Mouse (Mus musculus) testis, postnatal 10 days (tissue): Measurements from ENCODE around the gene Borcs6.

Source experiments
- DNase-seq: peaks from one replicate; pipeline ENCODE4 v3.0.0; 2021; ENCODE audit warnings: low spot score

Gene Borcs6

DNA sequence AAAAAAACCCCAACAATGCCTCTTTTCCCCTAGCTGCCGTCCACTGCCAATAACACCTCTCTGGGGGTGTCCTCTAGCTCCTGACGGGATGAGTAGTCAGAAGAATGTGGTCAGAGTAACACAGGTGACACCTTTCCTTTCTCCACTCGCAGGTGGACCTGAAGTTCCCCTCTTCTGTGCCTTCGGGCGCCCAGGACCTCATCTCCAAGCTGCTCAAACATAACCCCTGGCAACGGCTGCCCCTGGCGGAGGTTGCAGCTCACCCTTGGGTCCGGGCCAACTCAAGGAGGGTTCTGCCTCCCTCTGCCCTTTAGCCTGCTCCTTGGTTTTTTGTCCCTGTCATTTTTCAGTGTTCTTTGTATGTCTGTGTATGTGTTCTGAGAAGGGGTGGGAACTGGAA lies 8.8 kb upstream of the Borcs6 start:
- DNase-seq = no peak

DNA sequence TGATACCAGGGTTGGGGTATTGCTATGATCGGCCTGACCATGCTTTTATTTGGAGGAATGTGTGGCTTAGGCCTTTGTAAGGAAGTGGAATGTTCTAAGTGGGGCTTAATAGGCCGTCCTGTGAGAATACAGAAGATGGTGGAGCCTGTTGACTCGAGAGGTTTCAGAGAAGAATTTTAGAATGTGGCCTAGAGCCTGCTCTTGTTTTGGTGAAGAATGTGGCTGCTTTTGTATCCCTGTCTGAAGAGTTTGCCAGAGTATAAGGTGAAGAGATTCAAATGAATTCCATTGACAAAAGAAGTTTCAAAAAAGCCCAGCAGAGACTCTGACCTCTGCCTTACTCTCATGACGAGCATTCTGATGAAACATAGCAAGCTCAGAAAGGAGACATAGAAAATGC lies 7.7 kb upstream of the Borcs6 start:
- no peak for DNase-seq

DNA sequence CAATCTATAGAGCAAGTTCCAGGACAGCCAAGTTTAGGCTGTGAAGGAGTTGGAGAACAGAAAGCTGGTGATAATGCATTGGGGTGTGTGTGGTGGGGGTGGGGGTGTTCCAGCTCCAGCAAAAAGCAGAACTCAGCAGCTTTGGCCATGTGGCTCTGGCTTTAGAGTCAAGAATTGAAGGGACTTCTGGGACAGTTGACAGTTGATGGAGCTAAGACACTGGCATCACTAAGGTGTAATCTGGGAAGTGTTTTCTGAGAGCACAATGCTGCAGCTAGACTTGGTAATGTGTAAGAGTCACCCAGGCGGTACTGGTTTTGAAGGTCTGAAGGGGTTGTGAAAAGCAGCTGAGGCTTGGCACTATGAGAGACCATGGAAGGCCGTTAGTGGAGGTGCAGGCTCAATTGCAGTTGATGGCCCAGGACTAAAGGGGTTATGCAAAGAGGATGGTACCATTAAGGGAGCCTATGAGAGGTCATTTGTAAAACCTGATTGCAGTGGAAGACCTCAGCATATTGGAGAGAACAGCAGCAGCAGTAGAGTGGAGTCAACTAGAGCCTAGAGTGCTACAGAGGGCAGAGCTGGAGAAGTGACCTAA lies 6.6 kb upstream of the Borcs6 start:
- DNase-seq = no peak

DNA sequence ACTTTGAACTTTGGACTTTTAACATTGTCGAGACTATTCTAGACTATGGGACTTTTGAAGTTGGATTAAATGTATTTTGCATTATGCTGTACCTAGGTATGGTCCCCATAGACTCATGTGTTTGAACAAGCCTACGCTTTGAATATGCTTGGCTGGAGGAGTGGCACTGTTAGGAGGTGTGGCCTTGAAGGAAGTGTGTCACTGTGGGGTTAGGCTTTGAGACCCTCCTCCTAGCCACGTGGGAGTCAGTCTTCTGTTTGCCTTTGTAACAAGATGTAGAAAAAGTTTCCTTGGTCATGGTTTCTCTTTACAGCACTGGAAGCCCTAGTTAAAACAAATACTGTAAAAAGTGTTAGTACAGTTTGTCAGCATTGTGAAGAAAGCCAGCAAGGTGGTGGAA lies 5.7 kb upstream of the Borcs6 start:
- no peak for DNase-seq

DNA sequence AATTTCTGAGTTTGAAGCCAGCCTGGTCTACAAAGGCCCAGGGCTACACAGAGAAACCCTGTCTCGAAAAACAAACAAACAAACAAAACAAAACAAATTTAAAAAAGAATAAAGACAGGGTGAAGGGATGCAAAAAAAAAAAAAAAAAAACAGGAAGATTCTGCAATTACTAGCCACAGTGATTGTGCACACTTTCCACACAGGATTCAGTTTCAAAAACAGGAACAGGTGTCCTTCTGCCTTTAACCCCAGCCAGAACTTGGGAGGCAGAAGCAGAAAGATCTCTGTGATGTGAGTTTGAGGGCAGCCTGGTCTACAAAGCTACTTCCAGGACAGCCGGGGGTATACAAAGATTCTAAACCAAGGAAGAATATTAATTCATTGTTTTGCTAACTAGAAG lies 1.3 kb upstream of the Borcs6 start:
- no peak for DNase-seq

DNA sequence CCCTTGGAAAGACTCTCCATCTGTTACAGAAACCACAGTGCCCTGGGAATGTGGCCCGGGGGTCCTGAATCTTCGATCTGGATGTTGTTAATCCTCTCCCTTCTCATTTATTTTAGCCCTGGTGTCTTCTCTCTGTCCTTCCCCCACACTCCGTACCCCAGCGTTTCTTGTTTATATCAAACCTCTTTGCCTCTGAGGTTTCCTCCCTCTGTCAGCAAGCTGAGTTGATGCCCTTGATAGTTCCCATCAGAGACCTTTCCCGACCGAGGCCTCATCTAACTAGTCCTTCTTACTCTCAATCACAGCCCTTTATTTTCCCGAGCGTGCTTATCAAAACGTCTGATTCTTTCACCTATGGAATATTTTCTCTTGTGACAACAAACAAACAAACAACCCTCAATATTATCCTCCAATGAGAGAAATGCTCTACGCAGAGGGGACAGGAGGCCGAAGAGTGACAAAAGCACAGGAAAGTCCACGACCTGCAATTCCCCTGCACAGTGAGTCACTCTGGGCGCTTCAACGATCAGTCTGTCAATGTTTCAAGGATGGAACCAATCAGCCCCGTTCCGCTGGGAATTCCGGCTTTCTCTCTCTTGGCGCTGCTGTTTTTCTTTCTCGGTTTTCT lies 674 bp upstream of the Borcs6 start:
- no peak for DNase-seq

DNA sequence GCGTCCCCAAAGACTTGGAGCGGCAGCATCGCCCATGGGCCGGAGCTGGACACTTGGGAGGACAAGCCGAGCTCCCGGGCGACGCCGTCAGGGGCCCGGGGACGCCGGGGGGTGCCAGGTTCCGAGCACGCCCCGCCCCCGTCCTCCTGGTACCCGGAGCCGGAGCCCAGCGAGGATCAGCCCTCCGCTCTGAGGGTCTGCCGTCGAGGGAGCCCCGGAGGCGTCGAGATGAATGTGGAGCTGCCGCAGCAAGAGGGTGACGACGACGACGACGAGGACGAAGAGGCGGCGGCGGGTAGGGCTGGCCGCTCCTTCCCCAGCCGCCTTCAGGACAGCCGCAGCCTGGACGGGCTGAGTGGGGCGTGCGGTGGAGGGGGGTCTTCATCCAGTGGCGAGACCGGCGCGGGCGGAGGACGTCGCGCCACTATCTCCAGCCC lies 476 bp downstream of the Borcs6 start:
- peak; percentile 80 for DNase-seq

DNA sequence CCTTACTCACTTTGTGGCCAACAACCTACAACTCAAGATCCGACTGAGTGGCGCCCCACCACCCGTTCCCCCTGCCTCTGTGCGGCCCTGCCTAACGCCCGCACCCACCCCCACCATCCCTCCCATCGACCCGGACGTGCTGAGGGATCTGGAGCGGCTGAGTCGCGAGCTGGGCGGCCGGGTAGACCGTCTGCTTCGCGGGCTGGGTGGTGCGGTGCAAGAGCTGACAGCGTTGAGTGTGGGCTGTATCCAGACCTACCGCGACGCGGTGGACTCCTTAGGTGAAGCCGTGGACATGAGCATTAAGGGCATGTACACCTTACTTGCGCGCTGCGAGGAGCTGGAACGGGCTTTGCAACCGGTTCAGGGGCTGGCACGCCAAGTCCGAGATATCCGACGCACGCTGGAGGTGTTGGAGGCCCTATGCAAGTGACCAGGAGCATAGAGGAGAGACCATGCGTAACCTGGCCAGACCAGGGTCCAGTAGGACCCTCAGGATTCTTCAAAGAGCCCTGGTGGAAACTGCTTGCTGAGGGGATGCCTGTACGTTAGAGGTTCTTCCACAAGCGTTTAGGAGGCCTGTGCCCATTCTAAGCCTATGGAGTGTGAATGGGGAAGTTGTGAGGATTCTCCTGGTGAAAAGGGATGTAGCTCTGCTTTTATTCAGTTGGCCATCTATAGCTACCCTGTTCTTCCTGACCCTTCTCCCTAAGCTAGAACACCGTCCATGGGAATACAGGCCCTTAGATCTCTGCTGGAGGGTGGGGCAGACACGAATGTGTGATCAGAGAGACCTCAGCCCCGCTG lies 1.1 kb downstream of the Borcs6 start:
- peak; percentile 66 for DNase-seq

DNA sequence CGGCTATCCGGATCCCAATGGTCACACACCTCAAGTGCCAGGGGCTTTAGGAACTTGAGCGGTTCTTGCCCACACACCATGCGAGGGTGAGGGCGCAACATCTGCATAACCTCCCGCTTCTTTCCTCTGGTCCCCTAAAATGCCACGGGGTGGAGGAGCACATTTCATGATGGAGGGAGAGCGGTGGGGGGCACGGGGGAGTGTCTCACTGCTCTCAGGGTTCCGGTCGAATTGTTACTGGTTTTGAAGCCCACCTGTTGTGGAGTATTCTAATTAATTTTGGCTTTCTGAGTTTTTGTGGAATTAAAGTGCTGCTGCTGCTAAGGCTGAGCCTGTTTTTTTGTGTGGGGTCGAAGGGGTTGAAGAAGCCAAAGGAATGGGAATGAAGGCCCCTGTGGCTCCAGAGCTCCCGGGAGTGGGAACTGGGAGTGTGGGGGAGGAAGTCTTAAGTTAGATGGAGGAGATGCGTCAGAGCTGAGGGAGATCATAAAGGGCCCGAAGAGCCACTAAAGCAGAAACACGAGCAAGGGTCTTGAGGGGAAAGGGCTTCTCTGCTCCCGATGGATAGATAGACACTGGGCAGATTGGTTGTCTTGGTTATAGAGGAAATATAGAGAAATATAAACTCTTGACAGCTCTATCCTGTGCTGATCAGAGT lies 1.9 kb downstream of the Borcs6 start:
- no peak for DNase-seq

DNA sequence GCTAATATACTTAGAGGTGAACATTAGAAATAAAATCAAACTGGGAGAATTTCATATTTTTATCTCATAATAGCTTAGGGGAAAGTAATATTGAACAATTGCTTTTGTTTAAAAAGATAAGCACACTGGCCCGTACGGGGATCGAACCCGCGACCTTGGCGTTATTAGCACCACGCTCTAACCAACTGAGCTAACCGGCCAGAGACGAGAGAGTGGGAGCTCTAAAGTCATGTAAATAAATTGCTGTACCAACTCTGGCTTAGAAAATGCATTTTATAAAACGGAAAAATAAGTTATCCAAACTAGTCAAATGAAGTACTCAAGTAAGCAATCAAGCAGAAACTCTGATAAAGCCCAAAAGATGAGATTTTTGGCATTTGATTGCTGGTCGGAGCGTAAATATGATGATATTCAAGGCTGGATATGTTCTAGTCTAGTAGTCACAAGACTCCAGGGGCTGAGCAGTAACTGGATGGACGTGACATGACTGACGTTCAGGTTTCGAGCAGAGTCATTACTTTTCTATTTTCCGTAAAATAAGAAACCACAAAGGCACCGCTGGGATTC lies 2.8 kb downstream of the Borcs6 start:
- peak; percentile 81 for DNase-seq

DNA sequence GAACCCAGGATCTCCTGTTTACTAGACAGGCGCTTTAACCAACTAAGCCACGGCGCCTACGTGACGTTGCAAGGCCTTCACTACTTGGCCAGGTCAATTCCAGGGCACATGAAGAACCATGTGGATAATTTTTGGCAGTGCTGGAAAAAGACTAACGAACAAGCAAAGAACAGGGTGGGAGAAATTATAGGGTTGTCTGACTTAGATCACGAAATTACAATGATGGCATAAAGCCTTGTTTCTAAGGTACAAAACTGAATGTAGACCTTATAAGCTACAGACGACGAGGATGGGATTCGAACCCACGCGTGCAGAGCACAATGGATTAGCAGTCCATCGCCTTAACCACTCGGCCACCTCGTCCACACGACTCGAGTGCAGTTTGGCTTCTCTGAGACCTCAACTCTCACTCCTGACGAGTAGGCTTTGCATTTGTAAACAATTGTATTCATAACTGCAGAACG lies 3.3 kb downstream of the Borcs6 start:
- DNase-seq = peak; percentile 96

DNA sequence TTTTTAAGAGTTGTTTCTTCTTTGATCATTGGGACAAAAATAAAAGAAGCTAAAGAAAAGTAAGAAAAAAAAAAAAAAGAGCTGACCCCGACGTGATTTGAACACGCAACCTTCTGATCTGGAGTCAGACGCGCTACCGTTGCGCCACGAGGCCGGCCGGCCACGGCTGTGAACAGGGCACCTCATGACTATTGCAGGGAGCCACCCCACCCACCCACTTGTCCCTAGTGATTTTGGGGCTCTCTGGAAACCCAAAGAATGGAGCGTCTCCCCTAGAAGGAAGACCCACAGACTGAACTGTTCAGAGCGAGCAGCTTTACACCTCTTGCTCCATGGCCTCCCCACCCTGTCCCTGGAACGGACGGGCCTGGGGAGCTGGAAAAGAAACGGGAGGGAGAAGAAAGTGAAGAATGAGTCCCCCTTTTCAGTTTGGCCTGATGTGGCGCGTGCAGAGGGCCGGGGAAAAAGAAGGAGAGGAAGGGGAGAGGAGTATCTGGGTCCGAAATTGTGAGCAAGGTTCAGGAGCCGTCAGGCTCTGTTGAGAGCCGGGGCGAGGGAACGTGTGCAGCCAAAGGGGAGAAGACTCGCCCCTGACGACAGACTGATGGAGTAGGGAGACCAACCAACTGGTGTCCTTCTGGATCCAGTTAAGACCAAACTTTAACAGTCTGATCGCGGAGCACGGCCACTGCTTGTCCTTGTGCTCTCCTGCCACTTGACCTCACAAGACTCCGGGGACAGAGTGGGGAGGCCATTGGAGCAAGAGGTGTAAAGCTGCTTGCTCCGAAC lies 4.1 kb downstream of the Borcs6 start:
- peak; percentile 94 for DNase-seq

DNA sequence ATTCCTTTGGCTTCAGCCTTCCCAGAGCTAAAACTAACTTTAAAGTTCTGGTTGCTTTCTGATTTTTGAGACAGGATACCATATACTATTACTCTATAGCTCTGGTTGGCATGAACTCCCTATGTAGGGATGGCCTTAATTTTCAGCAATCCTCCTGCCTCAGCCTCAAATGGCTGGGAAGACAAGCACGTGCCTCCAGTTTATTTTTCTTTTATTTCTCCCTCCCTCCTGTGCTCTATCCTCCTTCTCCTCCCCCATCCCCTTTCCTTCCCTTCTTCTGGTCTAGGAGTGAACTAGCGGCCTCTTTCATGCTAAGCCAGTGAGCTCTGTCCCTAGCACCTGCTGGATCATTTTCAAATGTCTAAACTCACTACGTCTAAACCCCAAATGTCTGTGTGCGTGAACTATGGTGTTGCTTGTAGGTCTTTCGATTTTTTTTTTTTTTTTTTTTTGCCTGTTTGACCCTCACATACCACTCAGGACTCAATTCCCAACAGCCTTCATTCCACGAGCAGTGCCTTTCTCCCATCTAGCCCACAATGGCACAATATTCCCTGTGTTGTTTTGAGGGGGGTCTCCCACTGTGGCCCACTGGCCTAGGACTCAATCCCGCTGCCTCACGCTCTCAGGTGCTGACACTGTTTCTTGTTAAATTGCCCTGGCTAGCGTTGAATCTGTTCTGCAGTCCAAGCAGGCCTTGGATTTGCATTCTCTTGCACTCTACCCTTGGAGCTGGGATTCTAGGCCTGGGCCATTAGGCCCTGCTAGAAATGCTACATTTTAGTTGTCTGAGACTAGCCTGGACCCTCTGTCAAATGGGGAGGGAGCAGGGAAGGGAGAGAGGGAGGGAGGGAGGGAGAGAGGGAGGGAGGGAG lies 5.0 kb downstream of the Borcs6 start:
- no peak for DNase-seq

DNA sequence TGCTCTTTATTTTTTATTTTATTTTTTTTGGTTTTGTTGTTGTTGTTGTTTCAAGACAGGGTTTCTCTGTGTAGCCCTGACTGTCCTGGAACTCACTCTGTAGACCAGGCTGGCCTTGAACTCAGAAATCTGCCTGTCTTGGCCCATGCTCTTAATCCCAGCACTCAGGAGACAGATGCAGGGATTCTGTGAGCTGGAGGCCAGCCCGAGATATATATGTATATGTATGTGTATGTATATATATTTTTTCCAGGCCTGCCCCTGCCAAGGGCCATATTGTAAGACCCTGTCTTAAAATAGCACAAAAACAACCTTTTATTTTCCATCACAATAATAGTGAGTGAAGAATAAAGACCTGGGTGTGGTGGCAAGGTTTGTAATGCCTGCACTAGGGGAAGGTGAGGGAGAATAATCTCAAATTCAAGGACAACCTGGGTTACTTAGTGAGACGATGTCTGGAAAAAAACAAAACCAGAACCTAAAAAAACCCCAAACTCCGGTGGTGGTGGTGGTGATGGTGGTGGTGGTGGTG lies 5.9 kb downstream of the Borcs6 start:
- no peak for DNase-seq

DNA sequence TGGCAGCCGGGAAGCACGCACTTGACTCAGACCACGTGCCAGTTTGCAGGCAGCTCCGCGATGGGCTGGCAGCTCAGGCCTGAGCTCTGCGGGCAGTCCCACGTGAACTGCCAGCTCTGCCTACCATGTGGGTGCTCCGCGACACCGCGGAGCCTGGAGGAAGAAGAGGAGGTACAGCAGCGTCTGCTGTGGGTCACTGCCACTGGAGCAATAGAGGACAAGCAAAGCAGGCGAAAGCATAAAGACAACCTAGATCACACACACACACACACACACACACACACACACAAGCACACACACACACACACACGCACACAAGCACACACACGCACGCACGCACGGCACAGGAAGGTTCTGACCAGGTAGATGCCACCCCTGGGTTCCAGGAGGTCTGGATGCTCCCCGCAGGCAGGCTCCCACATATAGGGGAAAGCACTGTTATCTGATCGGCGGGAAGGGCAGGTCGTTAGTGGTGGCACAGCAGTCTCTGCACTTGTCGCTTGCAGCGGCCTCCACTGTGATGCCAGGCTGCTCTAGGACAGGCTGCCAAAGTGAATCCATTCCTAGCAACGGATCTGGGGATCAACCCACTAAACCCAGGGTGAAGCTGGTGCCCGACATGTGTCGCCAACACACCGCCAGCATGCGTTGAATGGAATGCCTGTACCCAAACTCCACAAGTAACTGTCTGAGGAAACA lies 6.8 kb downstream of the Borcs6 start:
- DNase-seq = no peak

DNA sequence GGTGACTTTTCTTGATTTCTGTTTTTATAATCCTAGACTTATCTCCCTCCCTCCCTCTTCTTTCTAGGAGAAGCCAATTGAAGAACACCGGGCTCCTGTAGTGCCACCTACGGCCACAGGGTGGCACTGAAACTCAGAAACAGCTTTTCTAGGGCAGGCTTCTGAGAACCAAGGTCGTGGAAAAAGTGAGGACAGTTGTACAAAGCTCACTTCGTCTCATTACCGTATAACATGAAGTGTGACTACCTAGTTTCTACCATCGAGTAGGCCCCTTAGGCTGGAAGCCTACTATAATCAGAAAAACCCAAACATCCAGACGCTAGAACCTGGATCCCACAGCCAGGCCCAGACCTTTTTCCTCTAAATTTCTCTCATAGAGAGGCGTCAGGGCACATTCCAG lies 7.4 kb downstream of the Borcs6 start:
- DNase-seq = peak; percentile 91

DNA sequence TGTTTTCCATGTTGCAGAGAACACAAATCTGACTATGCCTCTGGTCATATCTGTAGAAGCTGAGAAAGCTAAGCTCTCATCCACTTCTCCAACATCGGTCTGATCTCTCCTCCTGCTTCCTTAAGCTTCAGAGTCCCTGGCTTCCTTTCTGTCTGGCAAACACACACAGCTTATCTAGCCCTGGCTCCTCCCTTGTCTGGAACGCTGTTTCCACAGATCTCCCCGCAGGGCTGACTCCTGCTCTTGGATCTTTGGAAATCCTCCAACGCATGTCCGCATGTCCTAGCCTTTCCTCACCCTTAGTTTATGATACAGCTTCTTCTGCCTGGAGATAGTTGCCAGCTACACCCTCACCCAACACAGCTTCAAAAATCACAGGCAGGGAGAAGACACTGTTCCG lies 8.1 kb downstream of the Borcs6 start:
- DNase-seq = no peak

DNA sequence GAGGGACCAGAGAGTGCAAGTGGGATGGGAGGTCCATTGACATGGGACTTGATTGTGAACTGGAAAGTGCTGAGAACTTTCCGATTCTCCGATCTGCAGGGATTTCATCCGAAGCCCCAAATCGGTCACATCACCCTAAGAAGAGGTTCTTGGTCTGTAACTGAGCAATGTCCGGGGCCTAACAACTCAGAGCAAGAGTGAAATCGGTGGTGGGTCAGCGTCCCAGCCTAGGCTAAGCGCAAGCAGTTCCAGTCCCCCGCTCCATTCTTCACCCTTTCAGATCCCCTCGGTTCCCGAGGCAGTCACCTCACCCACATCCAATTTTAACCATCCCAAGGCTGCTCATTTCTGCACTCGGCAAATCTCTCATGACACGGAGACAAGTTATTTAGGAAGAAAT lies 10.6 kb downstream of the Borcs6 start:
- DNase-seq = no peak

DNA sequence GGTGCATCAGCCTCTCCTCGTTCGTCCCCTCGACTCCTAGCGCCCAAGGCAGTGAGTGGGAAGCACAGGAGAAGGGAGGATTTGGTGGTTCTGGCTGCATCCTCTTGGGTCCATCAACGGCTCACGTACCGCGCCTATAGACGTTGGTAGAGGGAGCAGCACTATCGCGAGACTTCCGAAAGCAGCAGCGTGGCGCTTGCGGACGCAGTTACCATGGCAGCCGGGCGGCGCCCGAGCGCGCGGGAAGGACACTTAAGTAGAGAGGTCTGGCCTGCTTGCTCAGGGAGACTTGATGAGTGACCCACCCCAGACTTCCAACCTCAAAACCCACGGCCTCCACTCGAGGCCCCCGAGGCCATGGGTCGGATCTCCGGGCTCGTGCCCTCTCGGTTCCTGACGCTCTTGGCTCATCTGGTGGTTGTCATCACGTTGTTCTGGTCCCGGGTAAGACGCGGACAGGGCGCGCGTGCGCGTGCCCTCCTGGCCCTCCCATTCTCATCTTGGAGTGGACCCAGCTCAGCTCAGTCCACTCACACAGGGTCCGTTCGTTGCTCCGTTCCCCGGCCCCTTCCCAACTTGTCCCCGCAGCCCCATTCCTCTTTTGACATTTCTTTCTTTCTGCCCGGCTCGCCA lies 11.2 kb downstream of the Borcs6 start, which contains the start of gene Tmem107:
TSS of gene Tmem107 (plus strand) at position 217 of the 633 bp plus-strand sequence.
- peak; percentile 94 for DNase-seq
